Mouse (Mus musculus): ENCODE measurements at regions not wholly inside any gene's neighbourhood (a gene's known extent, or its start where the extent isn't known, plus 50 kb on each side); places are given as distances from the start of the nearest gene placed in this dataset.
"Not testable (repeated sequence)": the region's sequence is repeated elsewhere in the genome, so short reads cannot be mapped to it uniquely, and the experiment has no call there.

DNA sequence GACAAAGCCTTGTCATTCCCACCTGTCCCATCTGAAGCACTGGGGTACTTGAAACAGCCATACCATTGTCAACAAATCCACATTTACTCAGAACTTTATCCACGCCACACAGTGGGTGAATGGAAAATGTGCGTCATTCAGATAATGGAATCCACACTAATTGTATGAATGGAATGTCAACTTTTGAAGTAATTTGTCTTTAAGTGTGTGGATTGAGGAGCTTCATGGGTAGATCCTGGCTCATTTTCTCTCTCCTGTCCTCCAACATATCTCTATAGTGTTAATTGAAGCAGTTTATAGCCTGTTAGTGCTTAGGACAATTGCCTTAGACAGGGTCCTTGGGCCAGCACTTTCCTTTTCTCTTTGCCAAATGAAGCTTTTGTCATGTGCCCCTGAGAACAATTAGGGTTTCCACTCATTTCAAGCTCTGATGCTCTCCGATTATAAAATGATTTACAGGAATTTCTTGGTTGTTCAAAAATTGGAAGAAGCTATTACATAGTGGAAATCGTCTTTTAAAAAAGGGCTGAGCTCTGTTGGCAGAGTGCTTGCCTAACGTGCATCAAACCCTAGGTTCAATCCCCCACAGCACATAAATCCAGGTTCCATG is 140.4 kb downstream of the Snx18 start:
- WGBS, result 48% methylated on average over 5 of the region's 5 CpGs
- no peak for DNase-seq
- TF ChIP-seq POLR2A (IDR thresholded peaks at IDR 0.05; ENCODE audit: borderline replicate concordance, insufficient read depth, low read length) (no peak), CTCF (IDR thresholded peaks at IDR 0.05; ENCODE audit: borderline replicate concordance, insufficient read depth, low read depth, low read length) (no peak)
- Histone ChIP-seq H3K4me3 (replicated peaks; ENCODE audit: insufficient read depth, low read depth, low read length) (no peak overlapping the region), H3K27ac (ENCODE audit: insufficient read depth, low read length) (no peak overlapping the region), H3K27me3 (ENCODE audit: control insufficient read depth, insufficient read depth, low read length) (no peaks in the 10 kb centered on the region), H3K4me1 (ENCODE audit: control insufficient read depth, insufficient read depth, low read length) (no peaks in the 10 kb centered on the region)

DNA sequence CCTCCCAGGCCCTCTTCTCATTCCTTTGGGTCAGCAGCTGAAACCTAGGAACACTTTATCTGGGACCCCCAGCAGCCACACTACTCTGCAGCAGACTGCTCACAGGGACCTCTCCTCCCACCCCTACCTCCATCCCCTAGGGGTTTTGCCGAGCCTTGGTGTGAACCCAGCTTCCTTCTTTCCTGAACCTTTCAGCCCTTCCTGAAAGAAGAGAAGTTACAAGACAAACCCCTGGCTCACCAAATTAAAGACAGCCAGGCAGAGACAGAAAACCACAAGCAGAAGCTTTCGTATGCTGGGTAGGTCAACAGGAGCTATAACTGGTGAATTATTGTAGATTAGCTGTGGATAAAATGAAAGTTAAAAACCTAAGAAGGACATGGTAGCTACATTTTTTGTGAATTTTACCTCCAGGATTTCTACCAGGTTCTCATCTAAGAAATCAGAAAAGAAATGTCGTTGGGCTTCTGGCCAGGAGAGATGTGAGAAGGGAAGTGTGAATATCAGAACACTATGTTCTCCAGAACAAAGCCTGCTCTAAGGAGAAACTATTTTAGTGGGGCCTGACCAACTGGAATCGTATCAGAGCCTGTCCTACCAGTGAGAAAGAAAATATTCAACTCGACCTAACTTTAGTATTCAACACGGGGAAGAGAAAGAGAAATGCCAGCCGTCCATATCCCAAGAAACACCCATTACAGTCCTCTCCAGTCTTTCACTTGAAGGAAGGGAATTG is 147.4 kb downstream of the Snx18 start:
- no peaks in the 10 kb centered on the region for H3K4me1 ChIP-seq (ENCODE audit: control insufficient read depth, insufficient read depth, low read length)
- no peaks in the 10 kb centered on the region for H3K27me3 ChIP-seq (ENCODE audit: control insufficient read depth, insufficient read depth, low read length)
- TF ChIP-seq CTCF (IDR thresholded peaks at IDR 0.05; ENCODE audit: borderline replicate concordance, insufficient read depth, low read depth, low read length) (no peak), POLR2A (IDR thresholded peaks at IDR 0.05; ENCODE audit: borderline replicate concordance, insufficient read depth, low read length) (no peak)
- 79% methylated on average over 7 of the region's 7 CpGs for WGBS
- H3K27ac ChIP-seq (ENCODE audit: insufficient read depth, low read length), result no peak overlapping the region
- DNase-seq, result no peak
- no peak overlapping the region for H3K4me3 ChIP-seq (replicated peaks; ENCODE audit: insufficient read depth, low read depth, low read length)

DNA sequence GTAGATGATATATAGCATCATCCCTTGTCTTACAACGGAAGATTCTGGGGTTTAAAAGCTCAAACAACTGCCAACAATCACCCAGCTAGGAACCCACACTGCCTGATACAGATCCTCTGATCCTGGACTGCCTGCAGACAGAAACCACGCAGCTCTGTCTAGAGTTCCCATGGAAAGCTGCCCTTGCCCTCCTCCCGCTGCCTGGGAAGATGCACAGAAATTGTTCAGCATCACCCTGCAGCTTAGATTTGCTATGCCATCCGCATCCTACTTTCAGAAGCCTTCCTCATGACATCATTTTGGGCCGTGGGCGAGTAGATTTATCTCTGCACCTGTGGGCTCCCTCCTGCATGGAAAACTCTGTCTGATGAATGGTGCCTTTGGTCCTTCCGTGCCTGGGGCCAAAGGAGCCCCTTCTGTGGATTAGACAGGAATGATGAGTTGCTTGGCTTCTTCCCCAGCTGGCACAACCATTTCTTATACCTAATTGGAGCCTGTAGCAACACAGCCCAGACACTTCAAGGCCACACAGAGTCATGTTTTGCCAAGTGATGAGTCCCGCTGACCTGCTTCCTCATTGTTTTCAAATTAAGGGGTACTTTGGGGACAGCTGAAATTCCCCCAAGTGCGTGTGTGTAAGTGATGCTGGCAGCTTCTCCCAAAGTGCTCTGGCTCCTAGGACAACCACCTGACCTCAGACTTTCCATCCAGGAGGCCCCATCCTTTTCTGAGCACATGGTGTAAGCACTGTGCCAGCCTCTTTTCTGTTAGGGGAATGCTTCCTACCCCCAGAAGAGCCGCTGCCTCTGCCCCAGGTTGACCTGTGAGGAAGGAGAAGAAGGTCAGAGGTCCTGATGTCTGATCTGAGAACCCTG is 153.9 kb downstream of the Snx18 start:
- WGBS, result 42% methylated on average over 10 of the region's 10 CpGs
- no peak for DNase-seq
- no peak overlapping the region for H3K4me3 ChIP-seq (replicated peaks; ENCODE audit: insufficient read depth, low read depth, low read length)
- H3K27ac ChIP-seq (ENCODE audit: insufficient read depth, low read length), result no peak overlapping the region
- 0 out of 2 replicates have a peak, but pooled peaks cover 3% of the 10 kb centered on the region for H3K4me1 ChIP-seq (ENCODE audit: control insufficient read depth, insufficient read depth, low read length)
- no peaks in the 10 kb centered on the region for H3K27me3 ChIP-seq (ENCODE audit: control insufficient read depth, insufficient read depth, low read length)
- no peak for TF ChIP-seq POLR2A (IDR thresholded peaks at IDR 0.05; ENCODE audit: borderline replicate concordance, insufficient read depth, low read length)
- TF ChIP-seq CTCF (IDR thresholded peaks at IDR 0.05; ENCODE audit: borderline replicate concordance, insufficient read depth, low read depth, low read length), result no peak

DNA sequence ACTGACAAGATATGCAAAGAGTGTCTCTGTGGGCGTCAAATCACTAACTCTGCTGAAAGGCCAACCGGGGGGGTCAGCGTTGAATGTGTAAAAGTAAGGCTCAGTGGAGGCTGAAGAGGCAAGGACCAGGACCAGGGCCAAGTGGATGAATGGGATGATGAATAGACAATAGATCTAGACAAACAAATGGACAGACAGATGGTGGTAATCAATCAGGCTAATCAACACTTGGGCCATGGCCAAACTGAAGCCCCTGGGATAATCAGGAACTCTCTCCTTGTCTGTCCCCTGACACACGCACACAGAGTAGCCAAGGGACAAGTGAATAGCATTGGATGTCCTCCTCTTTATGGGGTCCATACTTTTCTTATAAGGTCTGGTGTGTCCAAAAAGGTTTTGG is 154.9 kb downstream of the Snx18 start:
- DNase-seq, result no peak
- Histone ChIP-seq H3K27ac (ENCODE audit: insufficient read depth, low read length) (no peak overlapping the region), H3K4me3 (replicated peaks; ENCODE audit: insufficient read depth, low read depth, low read length) (no peak overlapping the region), H3K4me1 (ENCODE audit: control insufficient read depth, insufficient read depth, low read length) (0 out of 2 replicates have a peak, but pooled peaks cover 3% of the 10 kb centered on the region), H3K27me3 (ENCODE audit: control insufficient read depth, insufficient read depth, low read length) (no peaks in the 10 kb centered on the region)
- TF ChIP-seq CTCF (IDR thresholded peaks at IDR 0.05; ENCODE audit: borderline replicate concordance, insufficient read depth, low read depth, low read length) (no peak), POLR2A (IDR thresholded peaks at IDR 0.05; ENCODE audit: borderline replicate concordance, insufficient read depth, low read length) (no peak)
- WGBS, result 65% methylated on average over 4 of the region's 4 CpGs

DNA sequence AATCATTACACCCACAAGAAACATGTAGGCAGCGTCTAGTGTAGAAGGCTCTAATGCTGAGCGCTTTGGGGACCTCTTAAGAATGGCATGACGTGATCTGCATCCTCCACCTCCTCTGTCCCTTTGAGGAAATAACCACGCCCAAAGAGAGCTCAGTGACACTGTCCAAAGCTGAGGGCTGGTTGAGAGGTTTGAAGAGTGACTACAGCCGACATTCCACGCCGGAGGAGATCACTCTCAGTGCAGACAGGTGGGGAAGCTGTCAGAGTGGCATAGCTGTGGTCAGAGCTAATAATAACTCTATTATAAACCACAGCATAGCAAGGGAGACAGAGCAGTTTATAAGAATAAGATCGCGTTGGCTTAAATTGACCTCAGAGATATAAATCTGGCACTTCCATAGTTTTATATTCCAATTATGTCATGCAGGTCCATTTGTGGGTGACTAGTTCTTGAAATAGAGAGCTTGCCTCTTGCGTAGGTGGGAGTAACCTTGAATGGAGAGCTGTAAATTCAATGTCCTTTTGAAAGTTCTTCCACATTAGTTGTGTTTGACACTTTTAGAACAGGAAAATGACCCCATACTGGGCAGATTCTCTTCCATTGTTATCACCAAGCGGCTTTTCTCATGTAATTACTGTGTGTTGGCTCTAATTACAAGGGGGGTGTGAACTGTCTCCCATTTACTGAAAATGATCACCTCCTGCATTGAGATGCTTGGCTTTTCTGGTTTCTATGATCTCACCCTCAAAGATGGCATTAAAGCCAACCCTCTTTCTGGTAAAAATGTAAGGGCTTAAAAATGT is 161.7 kb downstream of the BC067074 start:
- H3K4me3 ChIP-seq (replicated peaks; ENCODE audit: insufficient read depth, low read depth, low read length), result no peak overlapping the region
- no peaks in the 10 kb centered on the region for H3K27me3 ChIP-seq (ENCODE audit: control insufficient read depth, insufficient read depth, low read length)
- no peak overlapping the region for H3K27ac ChIP-seq (ENCODE audit: insufficient read depth, low read length)
- no peak for DNase-seq
- WGBS, result 77% methylated on average over 11 of the region's 11 CpGs
- TF ChIP-seq POLR2A (IDR thresholded peaks at IDR 0.05; ENCODE audit: borderline replicate concordance, insufficient read depth, low read length) (no peak), CTCF (IDR thresholded peaks at IDR 0.05; ENCODE audit: borderline replicate concordance, insufficient read depth, low read depth, low read length) (no peak)
- H3K4me1 ChIP-seq (ENCODE audit: control insufficient read depth, insufficient read depth, low read length), result no peaks in the 10 kb centered on the region

DNA sequence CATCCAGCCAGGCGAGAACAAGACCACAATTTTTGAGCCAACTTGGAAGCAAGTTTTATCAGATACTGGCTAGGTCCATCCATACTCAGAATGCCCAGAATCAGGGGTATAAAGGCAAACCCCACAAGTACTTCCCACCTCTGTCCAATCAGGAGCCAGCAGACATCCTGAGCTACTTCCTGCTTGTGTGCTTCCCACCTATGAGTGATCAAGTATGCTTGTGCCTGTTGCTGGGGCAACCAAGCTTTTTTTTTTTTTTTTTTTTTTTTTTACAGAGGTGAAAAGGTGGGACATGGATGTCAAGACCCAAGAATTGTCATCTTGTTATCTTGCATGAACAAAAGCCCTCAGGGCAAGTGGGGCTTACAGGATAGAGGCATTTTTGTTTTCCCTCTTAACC is 155.4 kb downstream of the BC067074 start:
- Histone ChIP-seq H3K4me3 (replicated peaks; ENCODE audit: insufficient read depth, low read depth, low read length) (no peak overlapping the region), H3K27me3 (ENCODE audit: control insufficient read depth, insufficient read depth, low read length) (no peaks in the 10 kb centered on the region), H3K4me1 (ENCODE audit: control insufficient read depth, insufficient read depth, low read length) (no peaks in the 10 kb centered on the region), H3K27ac (ENCODE audit: insufficient read depth, low read length) (no peak overlapping the region)
- DNase-seq, result no peak
- TF ChIP-seq POLR2A (IDR thresholded peaks at IDR 0.05; ENCODE audit: borderline replicate concordance, insufficient read depth, low read length), result no peak
- TF ChIP-seq CTCF (IDR thresholded peaks at IDR 0.05; ENCODE audit: borderline replicate concordance, insufficient read depth, low read depth, low read length), result no peak
- 97% methylated on average over 1 of the region's 1 CpGs for WGBS

DNA sequence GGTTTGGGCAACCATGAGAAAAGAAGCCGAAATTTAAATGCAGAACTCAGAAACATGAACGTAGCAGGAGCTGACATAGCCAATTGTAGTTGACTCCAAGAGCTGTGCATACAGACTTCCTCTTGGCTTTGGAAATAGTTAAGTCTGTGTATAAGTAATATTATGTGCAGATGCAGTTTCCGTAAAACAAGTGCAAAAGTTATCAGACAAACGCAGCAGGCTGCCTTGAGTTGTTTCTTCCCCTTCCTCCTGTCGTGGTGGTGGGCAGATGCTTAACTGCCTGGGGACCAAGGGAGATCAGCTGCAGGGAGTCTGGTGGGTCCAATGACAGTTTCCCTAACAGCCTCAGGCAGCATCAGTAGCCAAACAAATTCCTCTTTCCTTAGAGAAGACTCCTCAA is 153.3 kb downstream of the BC067074 start:
- TF ChIP-seq CTCF (IDR thresholded peaks at IDR 0.05; ENCODE audit: borderline replicate concordance, insufficient read depth, low read depth, low read length), result no peak
- no peak overlapping the region for H3K27ac ChIP-seq (ENCODE audit: insufficient read depth, low read length)
- 74% methylated on average over 5 of the region's 5 CpGs for WGBS
- H3K27me3 ChIP-seq (ENCODE audit: control insufficient read depth, insufficient read depth, low read length), result no peaks in the 10 kb centered on the region
- H3K4me1 ChIP-seq (ENCODE audit: control insufficient read depth, insufficient read depth, low read length), result no peaks in the 10 kb centered on the region
- H3K4me3 ChIP-seq (replicated peaks; ENCODE audit: insufficient read depth, low read depth, low read length), result no peak overlapping the region
- no peak for DNase-seq

DNA sequence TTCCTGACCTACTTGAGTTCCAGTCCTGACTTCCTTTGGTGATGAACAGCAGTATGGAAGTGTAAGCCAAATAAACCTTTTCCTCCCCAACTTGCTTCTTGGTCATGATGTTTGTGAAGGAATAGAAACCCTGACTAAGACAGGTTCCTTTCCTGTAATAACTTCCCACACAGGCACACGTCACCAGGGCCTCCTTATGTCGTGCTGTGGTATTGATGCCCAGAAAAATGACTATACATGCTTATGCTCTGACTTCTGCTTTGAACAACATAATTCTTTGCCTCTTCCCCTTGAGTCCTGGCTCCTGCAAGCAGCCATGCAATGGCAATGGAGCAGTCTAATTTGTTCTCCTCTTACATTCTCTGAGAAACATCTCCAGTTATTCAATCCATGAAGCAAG is 151.5 kb downstream of the BC067074 start:
- DNase-seq, result not testable (repeated sequence)
- WGBS, result 98% methylated on average over 2 of the region's 2 CpGs

More for the DNA sequence above, 151.5 kb downstream of the BC067074 start:
- H3K4me3 ChIP-seq (replicated peaks; ENCODE audit: insufficient read depth, low read depth, low read length); H3K27me3 ChIP-seq (ENCODE audit: control insufficient read depth, insufficient read depth, low read length); H3K4me1 ChIP-seq (ENCODE audit: control insufficient read depth, insufficient read depth, low read length); H3K27ac ChIP-seq (ENCODE audit: insufficient read depth, low read length): not testable (repeated sequence)
